Mouse (Mus musculus) megakaryocyte, embryonic 14.5 days (primary cell): ENCODE data around the gene Trmo.

Experiments
- FLI1 ChIP-seq: IDR thresholded peaks from 2 replicates; pipeline ENCODE4 v1.6.1; 2012; ENCODE audit warnings: low read length, inconsistent platforms, mixed read lengths
- GATA1 ChIP-seq: IDR thresholded peaks from 3 replicates; pipeline ENCODE4 v1.6.1; 2012; ENCODE audit warnings: mixed read lengths, low read length, inconsistent platforms, borderline replicate concordance

DNA sequence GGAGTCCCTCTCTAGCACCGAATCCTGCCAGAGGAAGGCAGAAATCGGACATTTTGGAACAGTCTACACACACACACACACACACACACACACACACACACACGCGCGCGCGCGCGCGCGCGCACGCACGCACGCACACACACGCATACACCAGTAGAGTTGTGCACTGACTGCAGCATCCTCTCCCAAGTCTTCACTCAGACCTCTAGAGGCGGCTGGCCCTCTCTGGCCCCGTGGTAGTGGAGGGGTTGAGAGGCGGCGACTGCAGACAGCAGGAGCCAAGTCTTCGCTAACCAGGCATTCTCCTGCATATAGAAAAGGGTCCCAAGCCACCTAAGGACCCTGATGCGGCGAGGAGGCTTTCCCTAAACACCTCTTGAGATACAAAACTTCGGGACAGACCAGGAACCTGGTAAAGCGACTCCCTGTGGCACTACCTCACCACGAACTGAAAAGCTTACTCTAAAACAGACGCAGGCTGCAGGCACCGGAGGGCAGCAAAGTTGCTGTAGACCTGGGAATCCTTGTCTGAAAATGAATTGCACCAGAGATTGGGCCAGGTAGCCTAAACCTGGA, 46.4 kb downstream of the Trmo start:
- TF ChIP-seq GATA1, result no peak
- no peak for TF ChIP-seq FLI1
